In the genomic region with DNA sequence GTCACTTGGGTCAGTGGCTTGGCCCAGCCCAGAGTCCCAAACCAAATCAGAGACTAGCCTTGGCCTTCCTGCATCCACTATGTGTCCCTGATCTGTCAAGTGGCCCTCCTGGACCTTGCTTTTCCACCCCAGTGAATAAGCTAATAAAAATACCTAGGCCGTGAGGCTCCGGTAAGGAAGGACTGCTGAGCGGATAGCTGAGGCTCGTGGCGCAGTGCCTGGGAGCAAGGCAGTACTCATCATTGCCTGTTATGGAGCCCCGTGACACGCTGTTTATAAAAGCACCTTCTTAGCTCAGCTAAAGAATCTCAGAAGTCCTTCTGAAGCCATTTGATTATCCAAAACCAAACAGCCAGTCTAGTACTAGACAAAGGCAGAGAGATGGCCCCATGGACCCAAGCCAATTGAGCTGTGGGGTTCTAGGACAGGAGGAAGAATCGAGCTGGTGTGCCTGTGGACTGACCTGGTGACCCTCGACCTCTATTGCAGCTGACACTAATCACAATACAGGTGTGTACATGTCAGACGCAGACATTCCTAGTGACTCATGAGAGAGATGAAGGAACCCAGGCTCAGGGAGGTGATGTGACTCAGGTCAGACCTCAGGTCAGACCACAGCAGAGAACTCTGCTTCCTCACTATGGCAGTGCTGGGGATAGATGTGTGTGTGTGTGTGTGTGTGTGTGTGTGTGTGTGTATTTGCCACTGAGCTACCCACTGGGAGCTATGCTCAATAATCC, we compare ENCODE assay signal across 27 mouse cellular contexts. TPM values are rescaled to one million over a fixed set of nuclear protein-coding genes. Genes with fewer than 3 reads are reported as not detected.
DNase-seq lines count a peak whose midpoint lies in the region; ATAC-seq and TF ChIP-seq lines count a peak whose summit lies in the region.
"Had no signal": no experiment of that assay in that cellular context is flagged by ENCODE, and none has a peak within 500 bp of the region (broad histone marks: within the 10 kb centered on the region; RNA-seq: fewer than 3 reads in every experiment).

No protein-coding gene starts in this region.

- DNase-seq in heart, adult 18-20 months: no peak
- DNase-seq in adrenal gland, postnatal 25 days: no peak
- DNase-seq: adrenal gland, adult 8-10 months; adrenal gland, postnatal 36 days; cerebellum, adult 11 months; cerebellum, adult 2 months; cerebellum, postnatal 25 days; forebrain, postnatal 0 days; gastrocnemius, postnatal 25 days; heart, adult 2 months; heart, postnatal 14 days; heart, postnatal 4 days had no signal

- H3K36me3 ChIP-seq in intestine, embryonic 15.5 days: peaks cover 11% of the 10 kb centered on the region
- H3K36me3 ChIP-seq in intestine, postnatal 0 days (ENCODE audit: control insufficient read depth, insufficient read depth): peaks cover 83% of the 10 kb centered on the region
- no peaks in the 10 kb centered on the region for H3K36me3 ChIP-seq in stomach, embryonic 15.5 days
- H3K36me3 ChIP-seq: heart, embryonic 10.5 days had no signal

- H3K4me1 ChIP-seq in intestine, embryonic 15.5 days (replicated peaks): peaks cover 7% of the 10 kb centered on the region; the same call in 1 of the 2 replicates
- H3K4me1 ChIP-seq in intestine, postnatal 0 days (replicated peaks; ENCODE audit: control insufficient read depth, insufficient read depth, low read length): 0 out of 2 replicates have a peak, but pooled peaks cover 4% of the 10 kb centered on the region
- H3K4me1 ChIP-seq in stomach, embryonic 15.5 days: no peaks in the 10 kb centered on the region
- H3K4me1 ChIP-seq: embryonic facial prominence, embryonic 12.5 days; embryonic facial prominence, embryonic 15.5 days had no signal

- TF ChIP-seq CTCF in intestine, postnatal 0 days (IDR thresholded peaks at IDR 0.05; ENCODE audit: low read depth): no peak

- no peaks in the 10 kb centered on the region for H3K27me3 ChIP-seq in intestine, embryonic 15.5 days (replicated peaks)
- no peaks in the 10 kb centered on the region for H3K27me3 ChIP-seq in intestine, postnatal 0 days (replicated peaks; ENCODE audit: control insufficient read depth, insufficient read depth, low read length)
- no peaks in the 10 kb centered on the region for H3K27me3 ChIP-seq in stomach, embryonic 15.5 days (replicated peaks)
- H3K27me3 ChIP-seq: embryonic facial prominence, embryonic 12.5 days; embryonic facial prominence, embryonic 15.5 days; heart, embryonic 13.5 days had no signal

- ATAC-seq in intestine, embryonic 15.5 days: peak; percentile 41; the same call in 1 of the 2 replicates
- ATAC-seq in intestine, postnatal 0 days: peak; percentile 77
- ATAC-seq in stomach, embryonic 15.5 days (ENCODE audit: insufficient read depth, low FRiP score, low read depth): peak; percentile 9; the same call in 1 of the 2 replicates
- no peak for ATAC-seq in frontal cortex, adult (ENCODE audit: low TSS enrichment)
- ATAC-seq: CD4-positive, CD25-positive, alpha-beta regulatory T cell, adult 4 months; forebrain, embryonic 14.5 days; forebrain, postnatal 0 days; hindbrain, postnatal 0 days had no signal

- H3K9ac ChIP-seq in intestine, embryonic 15.5 days: no peak overlapping the region
- no peak overlapping the region for H3K9ac ChIP-seq in intestine, postnatal 0 days (ENCODE audit: low read depth, low read length)
- H3K9ac ChIP-seq in stomach, embryonic 15.5 days: no peak overlapping the region
- H3K9ac ChIP-seq: embryonic facial prominence, embryonic 12.5 days; embryonic facial prominence, embryonic 15.5 days; forebrain, postnatal 0 days; heart, embryonic 13.5 days; hindbrain, embryonic 14.5 days had no signal

- H3K4me2 ChIP-seq in intestine, embryonic 15.5 days (replicated peaks): no peak overlapping the region
- H3K4me2 ChIP-seq in intestine, postnatal 0 days (replicated peaks; ENCODE audit: low read depth): no peak overlapping the region
- no peak overlapping the region for H3K4me2 ChIP-seq in stomach, embryonic 15.5 days
- H3K4me2 ChIP-seq: embryonic facial prominence, embryonic 12.5 days; embryonic facial prominence, embryonic 15.5 days; heart, embryonic 13.5 days; hindbrain, embryonic 14.5 days had no signal

- H3K27ac ChIP-seq in intestine, embryonic 15.5 days: peak overlapping the region; percentile 45; the same call in 1 of the 2 replicates
- H3K27ac ChIP-seq in intestine, postnatal 0 days (ENCODE audit: low read depth, low read length): peak overlapping the region; percentile 84
- H3K27ac ChIP-seq in stomach, embryonic 15.5 days: peak overlapping the region; percentile 51; the same call in 1 of the 2 replicates
- H3K27ac ChIP-seq: embryonic facial prominence, embryonic 12.5 days; embryonic facial prominence, embryonic 15.5 days; heart, adult 2 months; heart, embryonic 10.5 days; heart, embryonic 13.5 days; hindbrain, embryonic 14.5 days; hindbrain, postnatal 0 days had no signal

- no peak overlapping the region for H3K4me3 ChIP-seq in intestine, embryonic 15.5 days (replicated peaks)
- H3K4me3 ChIP-seq in intestine, postnatal 0 days (ENCODE audit: low read depth, low read length): no peak overlapping the region
- no peak overlapping the region for H3K4me3 ChIP-seq in stomach, embryonic 15.5 days (replicated peaks)
- H3K4me3 ChIP-seq: embryonic facial prominence, embryonic 12.5 days; embryonic facial prominence, embryonic 15.5 days; heart, adult 2 months; heart, embryonic 10.5 days; heart, embryonic 13.5 days had no signal

- H3K9me3 ChIP-seq in intestine, embryonic 15.5 days: no peaks in the 10 kb centered on the region
- H3K9me3 ChIP-seq in intestine, postnatal 0 days (ENCODE audit: control insufficient read depth): no peaks in the 10 kb centered on the region
- no peaks in the 10 kb centered on the region for H3K9me3 ChIP-seq in stomach, embryonic 15.5 days
- H3K9me3 ChIP-seq: embryonic facial prominence, embryonic 12.5 days; embryonic facial prominence, embryonic 15.5 days; heart, embryonic 10.5 days; heart, embryonic 13.5 days had no signal

- WGBS in intestine, embryonic 15.5 days: 45% methylated on average over 10 of the region's 10 CpGs
- 35% methylated on average over 10 of the region's 10 CpGs for WGBS in intestine, postnatal 0 days
- 53% methylated on average over 10 of the region's 10 CpGs for WGBS in stomach, embryonic 15.5 days

RNA-seq across cellular contexts. Expression of a gene that starts 22.1 kb away (rescaled TPM):
- polyA plus RNA-seq in intestine, embryonic 15.5 days (2015; fragmentation: Nextera tagmentation; extraction: Ambion mirVana): 26.2 and 27.3 TPM in 2 replicates
- polyA plus RNA-seq in intestine, postnatal 0 days (2015; fragmentation: Nextera tagmentation; extraction: Ambion mirVana): 41.5 and 43.2 TPM in 2 replicates
- polyA plus RNA-seq in stomach, embryonic 15.5 days (2015; fragmentation: Nextera tagmentation; extraction: Ambion mirVana): 24.8 and 29.1 TPM in 2 replicates
- total RNA-seq in heart, adult 18-20 months (2021): not detected
- total RNA-seq in adrenal gland, postnatal 25 days (2021): 1,604 and 1,988 TPM in 2 replicates
- total RNA-seq: common myeloid progenitor, adult 5-6 weeks; gastrocnemius, adult 8-10 months; gastrocnemius, postnatal 25 days; heart, adult 2 months; MEL had no signal
- polyA plus RNA-seq: CD4-positive, CD25-positive, alpha-beta regulatory T cell, adult 4 months had no signal
